Mouse (Mus musculus) bone marrow macrophage, adult 2 months (primary cell): ENCODE data around the gene Ahctf1.

Source experiments
- CTCF ChIP-seq: IDR thresholded peaks from 2 replicates; pipeline ENCODE4 v1.5.1; 2012; ENCODE audit warnings: low read depth, mild to moderate bottlenecking, low read length, moderate library complexity
- POLR2A ChIP-seq: IDR thresholded peaks from 2 replicates; pipeline ENCODE4 v1.6.1; 2012; ENCODE audit warnings: mild to moderate bottlenecking, low read depth, low read length, borderline replicate concordance

DNA sequence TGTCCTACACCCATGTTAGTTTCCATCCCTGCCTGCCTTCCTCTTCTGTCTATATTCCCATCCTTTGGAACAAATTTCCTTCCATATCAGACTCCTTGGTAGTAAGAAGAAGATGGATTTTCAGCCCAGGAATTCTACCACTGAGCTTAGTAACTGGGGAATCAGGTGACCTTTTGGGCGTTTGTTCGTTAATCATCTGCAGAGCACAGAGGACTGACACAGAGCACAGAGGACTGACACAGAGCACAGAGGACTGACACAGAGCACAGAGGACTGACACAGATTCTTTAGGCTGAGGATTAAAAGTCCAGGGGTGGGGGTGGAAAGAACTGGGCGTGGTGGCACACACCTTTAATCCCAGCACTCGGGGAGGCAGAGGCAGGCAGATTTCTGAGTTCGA lies 2.3 kb upstream of the Ahctf1 start:
- TF ChIP-seq CTCF (no peak), POLR2A (no peak)
